Mouse (Mus musculus) E14TG2a.4 (cell line): Measurements from ENCODE around the gene Tmprss2.
A peak's percentile ranks its signal among the peaks of the same experiment; 100 is the strongest.

Source experiments
- H3K27me3 ChIP-seq: 2 replicates; pipeline ENCODE4 v1.6.1; 2014; ENCODE audit warnings: low read length, control low read depth; ENCODE audit not compliant: insufficient read depth
- H3K36me3 ChIP-seq: 2 replicates; pipeline ENCODE4 v1.6.1; 2014; ENCODE audit warnings: low read length, control low read depth; ENCODE audit not compliant: insufficient read depth
- H3K4me1 ChIP-seq: replicated peaks from 2 replicates; pipeline ENCODE4 v1.6.1; 2014; ENCODE audit warnings: low read depth, low read length, control low read depth
- H3K4me3 ChIP-seq: replicated peaks from 2 replicates; pipeline ENCODE4 v1.5.1; 2014; ENCODE audit warnings: mild to moderate bottlenecking, low read length
- H3K9me3 ChIP-seq: 2 replicates; pipeline ENCODE4 v1.6.1; 2014; ENCODE audit warnings: low read length, control low read depth
- CTCF ChIP-seq: conservative IDR thresholded peaks from 2 replicates; pipeline ENCODE4 v1.5.1; 2014; ENCODE audit warnings: low read length
- NANOG ChIP-seq: IDR thresholded peaks from 2 replicates; pipeline ENCODE4 v1.6.1; 2014; ENCODE audit warnings: borderline replicate concordance, low read length, mixed read lengths
- POU5F1 ChIP-seq: IDR thresholded peaks from 2 replicates; pipeline ENCODE4 v1.6.1; 2014; ENCODE audit warnings: low read length, borderline replicate concordance

Tmprss2 gene

GRCm38 (mm10) chr16:97521983-97522382 is 89.0 kb downstream of the Tmprss2 start:
- no peak for TF ChIP-seq CTCF
- no peak for TF ChIP-seq POU5F1
- TF ChIP-seq NANOG: no peak
- Histone ChIP-seq H3K4me3 (no peak overlapping the region), H3K9me3 (peaks cover 20% of the 10 kb centered on the region), H3K4me1 (peaks cover 7% of the 10 kb centered on the region), H3K36me3 (no peaks in the 10 kb centered on the region), H3K27me3 (no peaks in the 10 kb centered on the region)

DNA sequence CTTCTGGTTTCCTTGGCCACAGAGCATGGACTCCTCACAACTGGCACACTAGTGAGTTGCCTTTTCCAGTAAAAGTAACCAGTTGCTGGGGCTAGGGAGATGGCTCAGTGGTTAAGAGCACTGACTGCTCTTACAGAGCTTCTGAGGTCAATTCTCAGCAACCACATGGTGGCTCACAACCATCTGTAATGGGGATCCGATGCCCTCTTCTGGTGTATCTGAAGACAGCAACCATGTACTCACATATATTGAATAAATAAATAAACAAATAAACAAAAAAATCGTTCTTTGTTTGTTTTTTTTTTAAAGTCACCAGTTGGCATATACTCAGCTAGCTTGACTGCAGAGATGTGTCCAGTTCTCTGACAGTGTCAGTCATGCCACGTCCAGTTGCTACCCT is 94.7 kb downstream of the Tmprss2 start:
- no peaks in the 10 kb centered on the region for H3K9me3 ChIP-seq

More for the DNA sequence above, 94.7 kb downstream of the Tmprss2 start:
- Histone ChIP-seq H3K4me3 (no peak overlapping the region), H3K4me1 (peaks cover 7% of the 10 kb centered on the region; the same call in 1 of the 2 replicates), H3K36me3 (no peaks in the 10 kb centered on the region), H3K27me3 (peaks cover 13% of the 10 kb centered on the region)
- TF ChIP-seq POU5F1: no peak
- no peak for TF ChIP-seq NANOG
- 0 out of 2 replicates have a peak, but pooled peaks have one; percentile 11 for TF ChIP-seq CTCF
